Mouse (Mus musculus) MN1 (cell line): ENCODE measurements around the gene Gm10188.

ENCODE experiments used
- DNase-seq: peaks from one replicate; pipeline ENCODE4 v3.0.0-alpha.2; 2016; ENCODE audit warnings: low spot score

Gm10188 gene

DNA sequence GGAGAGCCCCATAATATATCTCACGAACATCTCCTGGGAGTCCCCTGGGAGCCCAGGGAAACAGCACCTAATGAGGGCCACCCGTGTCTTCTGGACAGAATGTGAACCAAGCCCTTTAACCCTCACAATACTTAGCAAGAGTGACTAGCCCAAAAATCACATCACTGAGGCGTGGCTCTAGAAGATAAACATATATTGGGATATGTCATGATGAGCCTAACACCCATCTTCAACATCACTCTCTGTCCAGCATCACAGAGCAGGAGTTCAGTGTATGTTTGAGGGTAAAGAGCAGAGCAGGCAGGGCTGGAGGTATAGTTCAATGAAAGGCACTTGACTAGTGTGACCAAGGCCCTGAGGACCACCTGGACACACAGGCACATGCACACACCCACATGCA lies at the start of gene Gm10188:
Gene Gm10188, minus strand, starts transcription at position 101 of the 400 bp plus-strand sequence.
- DNase-seq, result no peak

DNA sequence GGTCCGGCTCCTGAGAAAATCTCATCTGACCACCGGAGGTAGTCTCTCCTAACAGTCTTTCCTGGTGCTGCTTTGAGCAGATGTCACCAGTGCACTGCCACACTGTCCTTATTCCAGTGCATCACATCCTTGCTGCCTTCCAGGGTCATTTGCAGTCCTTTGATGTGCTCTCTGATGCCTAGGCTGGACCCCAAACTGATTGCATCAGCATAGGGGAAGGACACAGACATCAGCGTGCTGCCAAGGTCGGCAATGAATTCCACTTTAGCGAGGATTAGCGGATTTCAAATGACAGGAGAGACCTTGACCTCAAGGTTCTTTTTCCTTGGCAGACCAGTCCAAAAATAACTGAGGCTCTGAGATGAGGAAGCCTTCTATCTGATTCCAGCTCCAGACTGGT lies 47.6 kb upstream of the Gm10188 start:
- DNase-seq, result no peak

DNA sequence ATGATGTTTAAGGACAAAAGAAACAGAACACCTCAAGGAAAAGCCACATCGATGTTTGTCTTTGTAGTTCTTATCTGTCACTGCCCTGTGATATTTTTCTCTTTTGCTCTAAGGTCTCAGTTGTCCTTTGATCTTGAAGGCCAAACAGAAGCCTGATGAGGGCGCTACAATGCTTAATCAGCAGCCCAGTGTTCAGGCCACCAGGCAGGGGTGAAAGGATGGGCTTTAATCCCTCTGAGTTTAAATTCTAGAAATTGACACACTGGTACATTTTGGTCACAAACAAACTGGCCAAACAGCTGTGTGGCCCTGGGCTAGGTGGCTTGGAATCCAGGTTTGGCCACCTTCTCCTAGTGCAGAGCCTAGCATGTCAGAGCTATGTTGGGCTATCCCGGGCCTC lies 47.1 kb upstream of the Gm10188 start:
- DNase-seq, result no peak

DNA sequence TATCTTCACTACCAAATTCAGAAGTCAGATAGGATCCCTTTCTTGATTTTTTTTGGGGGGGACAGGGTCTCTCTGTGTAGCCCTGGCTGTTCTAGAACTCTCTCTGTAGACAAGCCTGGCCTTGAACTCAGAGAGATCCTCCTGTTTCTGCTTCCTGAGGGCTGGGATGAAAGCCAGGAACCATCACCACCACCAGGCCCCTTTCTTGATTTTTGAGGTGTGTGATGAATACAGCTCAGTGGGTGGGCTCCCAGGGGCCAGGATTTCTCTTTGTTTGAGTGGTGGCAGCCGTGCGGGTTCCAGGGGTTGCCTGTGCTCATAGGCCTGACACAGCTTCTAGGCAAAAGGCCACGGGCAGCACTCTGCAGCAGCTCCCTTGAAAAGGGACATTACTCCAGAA lies 41.7 kb upstream of the Gm10188 start:
- DNase-seq, result no peak

DNA sequence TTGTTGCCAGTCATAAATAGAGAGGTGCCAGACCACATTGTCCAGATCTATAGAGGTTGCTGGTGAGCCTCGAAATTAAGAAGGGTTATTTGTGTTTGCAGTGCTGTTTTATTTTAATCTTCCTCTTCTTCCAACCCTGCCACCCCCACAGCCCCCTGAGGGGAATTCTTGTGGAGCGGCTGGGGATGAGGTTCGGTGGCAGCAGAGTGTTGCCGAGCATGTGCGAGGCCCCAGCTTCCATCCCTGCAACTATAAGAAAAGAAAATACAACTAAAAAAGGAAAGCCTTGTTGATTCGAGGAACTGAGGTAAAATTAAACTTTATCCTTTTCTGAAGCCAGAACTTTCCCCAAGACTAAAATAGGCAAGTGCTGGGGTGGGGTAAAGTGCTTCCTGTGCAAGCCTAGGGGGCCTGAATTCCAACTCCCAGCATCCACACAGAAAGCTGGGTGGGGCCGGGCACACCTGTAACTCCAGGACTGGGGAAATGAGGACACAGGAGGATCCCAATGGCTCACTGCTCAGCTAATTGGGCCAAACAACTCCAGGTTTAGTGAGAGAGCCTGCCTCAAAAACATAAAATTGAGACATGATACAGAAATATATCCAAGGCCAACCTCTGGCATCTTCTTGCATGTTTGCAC lies 39.0 kb upstream of the Gm10188 start:
- DNase-seq, result no peak

DNA sequence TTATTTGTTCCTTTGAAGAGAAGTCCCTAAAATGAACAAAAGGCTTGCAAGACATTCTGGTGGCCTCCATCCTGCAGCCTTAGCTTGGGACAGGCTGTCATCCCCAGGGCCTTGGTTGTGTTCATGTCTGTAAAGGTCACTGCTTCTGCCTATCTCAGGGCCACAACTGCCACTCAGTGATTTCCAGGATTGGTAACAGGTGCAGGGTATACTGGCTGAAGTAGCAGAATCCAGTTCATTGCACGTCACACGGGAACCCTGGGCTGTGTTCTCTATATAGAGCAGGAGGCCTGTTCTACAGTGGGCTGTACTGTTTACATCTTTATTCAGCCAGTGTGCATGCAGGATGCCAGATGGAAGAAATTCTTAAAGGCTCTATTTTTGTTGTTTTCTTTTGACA lies 38.4 kb upstream of the Gm10188 start:
- no peak for DNase-seq

DNA sequence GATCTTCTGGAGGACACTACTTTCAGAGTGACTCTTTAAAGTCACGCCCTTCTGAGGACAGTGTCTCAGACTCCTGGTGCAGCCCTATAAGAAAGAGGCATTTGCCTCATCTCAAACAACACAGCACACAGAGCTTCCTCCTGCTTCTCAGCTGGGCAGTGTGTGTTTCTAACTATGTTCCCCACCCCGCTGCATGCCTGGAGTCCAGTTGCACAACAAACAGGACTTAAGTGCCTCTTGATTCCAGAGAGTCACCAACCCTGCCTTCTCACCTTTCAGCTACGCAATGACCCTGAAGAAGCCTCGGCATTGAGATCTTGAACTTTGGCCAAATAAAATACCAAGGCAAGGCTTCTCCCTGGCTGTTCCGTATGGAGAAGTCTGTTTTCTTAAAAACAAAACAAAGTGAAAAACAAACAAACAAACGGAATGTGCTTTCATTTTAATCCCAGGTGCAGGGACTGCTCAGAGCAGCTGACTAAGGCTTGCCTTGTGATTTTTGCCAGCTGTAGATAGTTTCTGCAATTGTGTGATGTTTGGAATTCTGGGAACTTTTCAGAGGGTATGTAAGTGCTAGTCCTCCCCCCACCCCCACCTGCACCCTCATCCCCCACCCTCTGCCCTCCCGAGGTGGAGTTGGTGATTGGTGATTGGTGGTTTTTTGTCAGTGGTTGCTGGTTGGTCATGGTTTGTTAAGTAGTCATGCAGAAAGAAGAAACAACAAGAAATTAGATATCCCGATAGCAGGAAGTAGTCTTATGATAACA lies 37.4 kb upstream of the Gm10188 start:
- no peak for DNase-seq

DNA sequence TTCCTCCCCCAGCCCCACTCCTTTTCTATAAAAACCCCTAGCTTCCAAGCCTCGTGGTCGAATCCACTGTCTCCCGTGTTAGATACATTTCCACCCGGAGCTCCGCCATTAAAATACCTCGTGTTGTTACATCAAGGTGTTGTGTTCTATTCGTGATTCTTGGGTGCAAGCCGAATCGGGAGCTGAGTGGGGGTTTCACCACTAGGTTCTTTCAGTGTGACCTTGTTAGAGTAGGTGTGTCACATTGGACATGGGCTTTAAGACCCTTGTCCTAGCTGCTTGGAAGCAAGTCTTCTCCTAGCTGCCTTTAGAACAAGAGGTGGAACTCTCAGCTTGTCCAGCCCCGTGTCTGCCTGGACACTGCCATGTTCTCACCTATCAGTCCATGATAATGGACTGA lies 36.4 kb upstream of the Gm10188 start:
- no peak for DNase-seq

DNA sequence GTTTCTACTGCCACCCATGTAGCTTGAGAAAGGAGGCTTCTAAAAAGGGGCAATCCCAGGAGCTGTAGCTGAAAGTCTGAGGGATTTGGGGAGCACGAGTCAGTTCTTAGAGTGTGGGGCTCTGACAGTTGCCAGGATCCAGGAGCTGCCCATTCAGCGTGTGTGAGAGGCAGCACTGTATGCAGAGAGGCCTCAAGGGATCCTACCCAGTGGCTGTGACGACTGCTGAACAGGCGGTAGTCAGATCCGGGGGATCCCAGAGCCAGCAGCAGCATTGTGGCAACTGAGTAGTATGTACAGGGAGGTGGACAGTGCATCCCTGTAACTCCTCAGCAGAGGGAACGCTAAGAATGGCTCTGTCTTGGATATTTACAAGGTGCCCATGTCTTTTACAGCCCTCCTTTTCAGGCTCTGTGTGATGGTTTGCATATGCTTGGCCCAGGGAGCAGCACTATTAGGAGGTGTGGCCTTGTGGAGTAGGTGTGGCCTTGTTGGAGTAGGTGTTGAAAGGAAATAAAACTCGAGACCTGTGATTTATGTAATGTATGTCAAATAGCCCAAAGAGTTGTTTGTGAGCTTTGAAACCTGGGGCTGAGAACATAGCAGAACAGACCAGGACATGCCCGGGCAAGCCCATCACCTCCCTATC lies 35.8 kb upstream of the Gm10188 start:
- DNase-seq, result no peak

DNA sequence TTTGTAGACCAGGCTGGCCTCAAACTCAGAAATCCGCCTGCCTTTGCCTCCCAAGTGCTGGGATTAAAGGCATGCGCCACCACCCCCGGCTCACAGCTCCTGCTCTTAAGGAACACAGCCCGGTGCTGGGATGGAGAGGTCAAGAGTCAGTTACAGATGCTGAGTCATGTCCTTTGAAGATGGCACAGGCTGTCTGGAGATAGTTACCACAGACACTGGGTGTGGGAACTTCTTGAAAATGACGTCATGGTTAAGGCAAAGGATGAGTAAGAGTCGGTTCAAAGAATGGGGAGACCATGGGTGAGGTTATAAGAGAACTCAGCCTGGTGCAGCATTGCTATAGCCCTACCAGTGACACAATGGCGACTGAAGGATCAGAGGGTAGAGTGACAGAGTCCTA lies 35.0 kb upstream of the Gm10188 start:
- DNase-seq, result peak; percentile 33

DNA sequence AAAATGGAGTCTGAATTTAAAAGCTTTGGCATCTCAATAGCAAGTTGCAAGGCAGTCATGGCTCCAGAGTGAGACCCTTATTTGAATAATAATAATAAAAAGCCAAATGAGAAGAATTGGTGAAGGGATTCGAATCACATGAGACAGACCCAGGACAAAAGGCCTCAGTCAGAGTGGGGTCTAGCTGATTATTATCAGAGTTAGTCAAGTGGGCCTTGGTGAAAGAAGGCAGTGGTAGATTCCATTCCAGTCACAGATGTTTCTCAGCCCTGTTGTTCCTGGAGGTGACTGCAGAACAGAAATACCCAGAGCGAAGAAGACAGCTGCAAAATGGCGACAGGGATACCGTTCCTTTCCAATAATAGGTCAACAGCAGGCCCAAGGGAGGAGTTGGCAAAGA lies 34.1 kb upstream of the Gm10188 start:
- no peak for DNase-seq

DNA sequence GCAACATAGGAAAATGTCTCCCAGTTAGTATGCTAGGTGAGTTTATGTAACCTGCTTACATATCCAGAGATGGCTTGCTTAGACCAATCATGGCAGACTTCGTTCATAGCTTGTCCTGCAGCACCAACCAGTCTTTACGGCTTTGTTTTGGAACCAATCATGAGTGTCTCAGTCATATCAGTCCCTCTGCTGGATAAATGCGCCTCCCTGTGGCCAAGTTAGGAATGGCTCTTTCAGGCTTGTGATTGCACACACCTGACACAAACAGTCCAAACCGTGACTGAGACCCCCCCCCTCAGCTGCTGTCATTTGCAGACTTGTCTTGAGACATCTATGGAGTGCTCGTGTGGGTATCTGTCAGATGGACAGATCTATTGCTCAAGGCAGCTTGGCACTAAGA lies 31.5 kb upstream of the Gm10188 start:
- no peak for DNase-seq

DNA sequence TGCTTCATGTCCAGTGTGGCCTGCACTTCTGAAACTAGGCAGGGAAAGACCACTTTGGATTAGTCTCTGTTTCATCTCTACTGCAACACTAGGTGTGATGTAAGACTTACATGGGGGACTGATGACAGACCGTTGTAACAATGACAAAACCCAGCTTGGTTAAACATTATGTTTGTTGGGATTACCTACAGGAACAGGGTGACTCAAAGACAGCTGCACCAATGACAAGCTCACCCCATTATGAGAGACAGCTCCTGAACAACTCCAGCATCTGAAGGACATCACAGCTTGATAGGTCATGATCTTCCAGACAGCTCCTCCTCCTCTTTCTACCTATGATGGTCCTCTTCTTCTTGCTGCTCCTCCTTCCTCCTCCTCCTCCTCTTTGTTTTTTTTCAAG lies 30.8 kb upstream of the Gm10188 start:
- no peak for DNase-seq

DNA sequence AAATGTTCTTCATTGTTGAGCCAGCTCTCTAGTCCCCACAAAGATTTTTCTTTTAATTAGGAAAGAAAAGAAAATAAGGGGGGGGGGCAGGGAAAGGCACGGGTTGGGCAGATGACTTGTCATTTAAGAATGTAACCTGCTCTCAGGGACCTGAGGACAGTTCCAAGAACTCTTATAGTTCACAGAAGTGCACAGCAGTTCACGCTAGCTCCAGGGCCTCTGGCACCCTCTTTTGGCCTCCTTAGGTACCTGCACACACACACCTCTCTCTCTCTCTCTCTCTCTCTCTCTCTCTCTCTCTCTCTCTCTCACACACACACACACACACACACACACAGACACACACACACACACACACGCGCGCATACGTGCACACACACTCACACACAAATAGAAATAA lies 24.9 kb upstream of the Gm10188 start:
- no peak for DNase-seq

DNA sequence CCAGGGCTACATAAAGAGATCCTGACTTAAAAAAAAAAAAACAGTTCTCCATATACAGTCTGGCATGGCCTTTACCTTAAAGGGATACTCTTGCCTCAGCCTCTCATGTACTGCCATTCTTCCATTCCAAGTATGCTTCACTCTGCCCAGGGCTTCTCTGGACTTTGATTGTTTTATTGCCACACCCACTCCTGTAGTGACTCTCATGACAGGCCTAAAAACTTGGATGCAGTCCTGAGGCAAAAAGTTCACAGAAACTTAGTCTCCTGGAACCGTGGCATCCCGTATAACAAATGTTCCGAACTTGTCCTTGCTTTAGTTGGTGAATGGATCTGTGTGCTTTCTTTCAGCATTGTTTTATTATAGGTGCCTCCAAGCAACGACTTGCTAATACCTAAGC lies 17.1 kb upstream of the Gm10188 start:
- DNase-seq, result no peak

DNA sequence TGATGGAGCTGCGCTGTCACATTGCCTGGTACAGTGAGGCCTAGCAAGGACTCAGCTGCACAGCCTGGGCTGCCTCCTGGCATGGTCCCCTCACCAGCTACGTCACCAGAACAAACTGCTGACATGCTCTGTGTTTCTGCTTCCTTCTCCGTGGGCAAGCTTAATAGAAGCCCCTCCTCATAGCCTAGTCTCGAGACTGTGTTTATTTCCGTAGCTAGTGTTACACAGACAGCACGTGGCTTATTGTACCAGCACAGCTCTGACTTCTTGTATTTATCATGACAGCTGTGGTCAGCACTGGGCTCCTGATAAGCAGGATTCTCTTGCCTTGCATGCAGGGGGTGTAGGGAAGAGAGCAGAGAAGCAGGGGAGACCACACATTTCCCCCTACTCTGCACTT lies 16.6 kb upstream of the Gm10188 start:
- no peak for DNase-seq

DNA sequence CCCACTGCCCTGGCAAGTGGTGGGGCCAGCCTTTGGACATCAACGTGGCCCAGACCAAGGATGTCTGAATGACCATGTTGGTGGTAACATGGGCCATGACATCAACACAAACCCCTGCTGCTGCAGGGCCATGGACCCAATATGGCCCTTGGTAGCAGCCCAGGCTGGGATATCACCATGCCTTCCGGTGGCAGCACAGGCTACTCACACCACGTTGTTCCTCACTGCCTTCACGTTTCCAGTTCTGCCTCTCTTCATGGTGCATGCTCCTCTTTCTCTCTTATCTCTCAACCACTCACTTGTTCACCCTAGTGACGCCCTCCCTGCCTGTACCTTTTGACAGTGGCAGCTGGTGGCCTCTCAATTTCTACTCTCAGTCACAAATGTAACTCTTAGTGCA lies 15.4 kb upstream of the Gm10188 start:
- DNase-seq, result no peak

DNA sequence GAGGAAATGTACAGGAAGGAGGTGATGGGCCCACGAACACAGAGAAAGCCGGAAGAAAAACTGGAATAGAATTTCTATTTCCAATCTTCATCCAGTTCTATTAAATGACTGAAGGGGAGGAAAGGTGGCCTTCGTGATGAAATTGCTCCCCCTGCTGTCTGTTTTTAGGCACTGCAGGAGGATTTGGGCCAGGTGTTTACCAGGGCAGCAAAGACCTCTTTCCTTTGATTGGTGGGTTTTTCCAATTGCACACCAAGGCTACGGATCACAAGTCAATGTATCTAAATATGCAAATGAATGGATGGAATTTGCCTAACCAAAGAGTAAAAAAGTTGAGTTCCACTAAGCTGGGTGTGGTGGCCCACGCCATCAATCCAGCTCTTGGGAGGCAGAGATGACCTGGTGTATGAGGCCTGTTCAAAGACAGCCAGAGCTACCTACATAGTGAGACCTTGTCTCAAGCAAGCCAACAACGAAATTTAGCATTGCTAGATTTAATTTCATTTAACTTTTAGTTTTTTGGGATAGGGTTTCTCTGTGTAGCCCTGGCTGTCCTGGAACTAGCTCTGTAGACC lies 8.1 kb upstream of the Gm10188 start:
- peak; percentile 50 for DNase-seq

DNA sequence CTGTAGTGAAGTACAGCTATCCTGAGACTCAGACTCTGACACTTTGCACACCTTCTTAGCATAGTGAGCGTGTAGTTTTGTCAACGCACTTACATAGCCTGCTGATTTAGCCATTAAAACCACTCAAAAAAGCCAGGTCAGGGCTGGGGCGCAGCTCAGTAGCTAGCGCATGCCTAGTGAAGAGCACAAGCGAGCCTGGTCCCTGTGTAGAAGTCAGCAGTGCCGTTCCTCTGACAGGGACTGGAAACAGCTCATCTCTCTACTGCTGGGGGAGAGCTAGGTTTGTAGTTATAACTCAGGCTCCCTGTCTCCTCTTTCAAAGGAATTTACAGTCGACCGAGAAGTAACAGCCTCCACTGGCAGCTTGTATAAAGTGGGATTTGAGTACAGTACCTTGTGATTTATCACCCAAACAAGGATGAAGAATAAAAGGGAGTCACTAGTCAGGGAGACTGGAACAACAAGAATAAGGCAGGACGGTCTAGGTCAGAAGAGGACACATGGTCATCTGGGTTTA lies 5.2 kb upstream of the Gm10188 start:
- no peak for DNase-seq

DNA sequence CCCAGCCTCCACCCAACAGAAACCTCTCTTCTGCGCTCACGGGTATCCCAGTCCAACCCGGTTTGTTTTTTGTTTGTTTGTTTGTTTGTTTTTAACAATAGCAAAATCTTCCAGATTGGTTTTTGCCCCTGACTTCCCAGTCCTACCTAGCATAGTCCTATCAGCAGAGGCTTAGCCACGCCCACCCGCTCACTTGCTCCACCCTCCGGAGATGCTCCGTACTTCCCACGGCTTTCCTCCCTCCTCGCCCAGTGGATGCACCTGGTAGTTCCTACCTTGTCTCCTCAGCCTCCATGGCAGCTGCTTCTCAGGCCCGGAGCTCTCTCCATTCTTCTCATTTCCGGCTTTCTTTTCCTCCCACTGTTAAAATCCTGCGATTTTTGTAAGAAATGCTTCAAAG lies 4.0 kb upstream of the Gm10188 start:
- no peak for DNase-seq

DNA sequence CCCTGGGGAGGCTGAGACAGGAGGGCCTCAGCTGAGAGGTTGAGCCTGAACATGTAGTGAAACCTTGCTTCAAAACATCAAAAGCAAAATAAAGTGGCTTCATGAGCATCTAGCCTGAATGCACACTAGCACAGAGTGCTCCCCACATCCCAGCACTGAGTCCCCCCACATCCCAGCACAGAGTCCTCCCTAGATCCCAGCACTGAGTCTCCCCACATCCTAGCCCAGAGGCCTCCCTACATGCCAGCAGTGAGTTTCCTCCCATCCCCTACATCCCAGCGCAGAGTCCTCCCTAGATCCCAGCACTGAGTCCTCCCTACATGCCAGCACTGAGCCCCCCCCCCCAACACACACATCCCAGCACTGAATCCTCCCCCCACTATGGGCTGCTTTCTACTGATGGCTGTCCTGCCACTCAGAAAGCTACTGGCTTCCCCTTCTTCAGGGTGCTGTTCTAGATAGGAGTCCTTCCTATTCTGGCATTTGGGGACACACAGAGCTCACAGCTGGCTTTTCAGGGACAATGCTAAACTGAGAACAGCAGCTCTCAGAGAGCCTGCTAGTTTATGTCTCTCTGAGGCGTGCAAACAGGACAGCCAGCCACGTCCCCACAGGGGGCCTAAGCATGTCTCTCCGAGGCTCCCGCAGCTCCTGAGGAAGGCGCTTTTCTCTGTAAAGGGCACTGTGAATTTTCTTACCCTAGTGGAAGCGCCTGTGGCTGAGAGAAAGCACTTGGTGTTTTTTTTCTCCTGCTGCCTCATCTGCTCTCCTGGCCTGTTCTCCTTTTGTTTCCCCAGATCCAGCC lies 2.1 kb upstream of the Gm10188 start:
- DNase-seq, result no peak
